Mouse (Mus musculus) heart, postnatal 25 days (tissue): ENCODE measurements at regions not wholly inside any gene's neighbourhood (a gene's known extent, or its start where the extent isn't known, plus 50 kb on each side); places are given as distances from the start of the nearest gene placed in this dataset.

Source experiments
- DNase-seq: peaks from one replicate; pipeline ENCODE4 v3.0.0; 2022; ENCODE audit warnings: low spot score
- intact Hi-C: fragments of 180-260 bp; cut with DNase I; formaldehyde crosslinking; loops from one replicate; pipeline ENCODE4 v1.15.1; 2025

GRCm38 (mm10) chr19:25729103-25729502 is 56.9 kb downstream of the Dmrt2 start:
- DNase-seq, result no peak
- intact Hi-C loops, result no loop called here

GRCm38 (mm10) chr19:25729633-25730032 is 57.4 kb downstream of the Dmrt2 start:
- DNase-seq, result no peak
- intact Hi-C loops, result no loop called here

GRCm38 (mm10) chr19:25778455-25778854 is 106.2 kb downstream of the Dmrt2 start:
- intact Hi-C loops, result no loop called here

GRCm38 (mm10) chr19:25779356-25779755 is 107.1 kb downstream of the Dmrt2 start:
- no peak for DNase-seq
- intact Hi-C loops, result no loop called here

More at GRCm38 (mm10) chr19:25778455-25778854, 106.2 kb downstream of the Dmrt2 start:
- no peak for DNase-seq

- intact Hi-C loops, result no loop called here
- no peak for DNase-seq
Observed at GRCm38 (mm10) chr19:25781314-25781713, 109.1 kb downstream of the Dmrt2 start.

- DNase-seq, result no peak
- intact Hi-C loops, result no loop called here
Observed at GRCm38 (mm10) chr19:25802692-25803091, 130.5 kb downstream of the Dmrt2 start.

- intact Hi-C loops, result no loop called here
- no peak for DNase-seq
Observed at GRCm38 (mm10) chr19:25805351-25805750, 133.1 kb downstream of the Dmrt2 start.

- DNase-seq, result no peak
- intact Hi-C loops, result no loop called here
Observed at GRCm38 (mm10) chr19:25813651-25814050, 141.4 kb downstream of the Dmrt2 start.

- intact Hi-C loops, result no loop called here
- DNase-seq, result no peak
Observed at GRCm38 (mm10) chr19:25845158-25845557, 172.9 kb downstream of the Dmrt2 start.

GRCm38 (mm10) chr19:25856344-25856743 is 184.1 kb downstream of the Dmrt2 start:
- no peak for DNase-seq
- intact Hi-C loops, result no loop called here

- DNase-seq, result no peak
- intact Hi-C loops, result no loop called here
Observed at GRCm38 (mm10) chr19:25863312-25863711, 191.1 kb downstream of the Dmrt2 start.

GRCm38 (mm10) chr19:25906721-25907120 is 234.5 kb downstream of the Dmrt2 start:
- no peak for DNase-seq
- intact Hi-C loops, result no loop called here

GRCm38 (mm10) chr19:25922052-25922451 is 249.8 kb downstream of the Dmrt2 start:
- DNase-seq, result no peak
- intact Hi-C loops, result no loop called here

- intact Hi-C loops, result no loop called here
- DNase-seq, result no peak
Observed at GRCm38 (mm10) chr19:25922806-25923205, 250.6 kb downstream of the Dmrt2 start.

GRCm38 (mm10) chr19:25923727-25924384 is 251.6 kb downstream of the Dmrt2 start:
- intact Hi-C loops, result no loop called here

GRCm38 (mm10) chr19:25924385-25924769 is 252.2 kb downstream of the Dmrt2 start:
- intact Hi-C loops, result no loop called here
- no peak for DNase-seq

More at GRCm38 (mm10) chr19:25923727-25924384, 251.6 kb downstream of the Dmrt2 start:
- no peak for DNase-seq

- intact Hi-C loops, result no loop called here
Observed at GRCm38 (mm10) chr19:25927220-25927619, 255.0 kb downstream of the Dmrt2 start.

GRCm38 (mm10) chr19:25937343-25937742 is 265.1 kb downstream of the Dmrt2 start:
- no peak for DNase-seq
- intact Hi-C loops, result no loop called here

More at GRCm38 (mm10) chr19:25927220-25927619, 255.0 kb downstream of the Dmrt2 start:
- DNase-seq, result no peak

- DNase-seq, result no peak
- intact Hi-C loops, result no loop called here
Observed at GRCm38 (mm10) chr19:25971210-25971609, 299.0 kb downstream of the Dmrt2 start.

GRCm38 (mm10) chr19:25975202-25975601 is 303.0 kb downstream of the Dmrt2 start:
- intact Hi-C loops, result no loop called here

GRCm38 (mm10) chr19:25980308-25980707 is 308.1 kb downstream of the Dmrt2 start:
- intact Hi-C loops, result no loop called here
- no peak for DNase-seq

More at GRCm38 (mm10) chr19:25975202-25975601, 303.0 kb downstream of the Dmrt2 start:
- no peak for DNase-seq

- intact Hi-C loops, result no loop called here
Observed at GRCm38 (mm10) chr19:26014620-26015180, 342.5 kb downstream of the Dmrt2 start.

More at GRCm38 (mm10) chr19:26014620-26015180, 342.5 kb downstream of the Dmrt2 start:
- no peak for DNase-seq
